Mouse (Mus musculus) megakaryocyte progenitor cell, adult 5-6 weeks (primary cell): ENCODE measurements around the gene Otud7a. TPM values are rescaled to one million over a fixed set of nuclear protein-coding genes. Genes with fewer than 3 reads are reported as not detected.
"Not testable (repeated sequence)": the region's sequence is repeated elsewhere in the genome, so short reads cannot be mapped to it uniquely, and the experiment has no call there.

Experiments
- ATAC-seq: replicated peaks from 2 replicates; pipeline ENCODE4 v1.8.0; 2016; ENCODE audit warnings: mild to moderate bottlenecking, moderate TSS enrichment, inconsistent platforms; ENCODE audit not compliant: poor library complexity
- total RNA-seq, 2 experiments: library from RNA; stranded (forward) in 1 of 2; stranded (reverse) in 1 of 2; fragments of 157-497, 149-512 nt in 1 of 2; fragments of 200-1000 nt in 1 of 2; gene quantifications; 2 replicates each; pipeline versions ENCODE4 v1.2.3 to v1.2.4; 2015 to 2017

Otud7a gene
- total RNA-seq, 2 experiments from 2014 or later, result not detected

DNA sequence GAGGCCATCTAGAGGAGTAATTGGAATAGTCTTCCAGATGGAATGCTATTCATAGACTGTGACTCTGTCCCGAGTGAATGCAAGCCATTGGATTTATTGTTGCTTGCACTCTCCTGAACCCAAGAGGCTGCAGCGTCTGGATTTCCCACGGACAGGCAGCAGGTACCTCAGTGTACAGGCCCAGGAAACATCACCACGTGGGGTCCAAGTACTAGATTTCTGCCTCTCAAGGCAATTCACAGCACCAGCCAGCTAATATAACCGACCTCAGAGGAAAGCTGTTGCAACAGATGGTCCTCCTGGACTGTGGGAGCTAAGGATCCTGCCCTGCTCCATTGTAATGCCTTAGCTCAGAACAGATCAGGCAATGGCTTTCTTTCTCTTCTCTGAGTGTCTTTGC, 111.8 kb downstream of the Otud7a start:
- no peak for ATAC-seq

- ATAC-seq, result no peak
Measured at GRCm38 (mm10) chr7:63558918-63559317, 114.4 kb downstream of the Otud7a start.

GRCm38 (mm10) chr7:63559679-63560078, 115.1 kb downstream of the Otud7a start:
- ATAC-seq, result no peak

DNA sequence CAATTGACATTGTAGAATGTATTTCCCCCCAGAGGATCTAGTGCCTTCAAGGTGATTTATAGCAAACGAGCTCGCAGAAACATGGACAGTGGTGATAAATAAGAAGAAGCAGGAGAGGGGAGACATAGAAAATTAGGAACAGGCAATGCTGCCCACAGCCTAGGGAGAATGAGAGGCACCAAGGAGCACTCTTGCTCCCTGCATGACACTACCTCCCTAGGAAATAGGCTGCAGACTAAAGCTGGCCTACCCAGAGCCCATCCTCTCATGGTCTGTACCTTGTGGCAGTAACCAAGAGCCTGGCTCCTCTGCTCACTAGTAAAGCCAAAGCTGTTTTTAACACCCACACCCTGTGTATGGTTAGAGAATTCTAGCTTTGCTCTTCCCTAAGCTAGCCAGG, 138.8 kb downstream of the Otud7a start:
- ATAC-seq, result no peak

GRCm38 (mm10) chr7:63586184-63586870, 141.8 kb downstream of the Otud7a start:
- no peak for ATAC-seq

DNA sequence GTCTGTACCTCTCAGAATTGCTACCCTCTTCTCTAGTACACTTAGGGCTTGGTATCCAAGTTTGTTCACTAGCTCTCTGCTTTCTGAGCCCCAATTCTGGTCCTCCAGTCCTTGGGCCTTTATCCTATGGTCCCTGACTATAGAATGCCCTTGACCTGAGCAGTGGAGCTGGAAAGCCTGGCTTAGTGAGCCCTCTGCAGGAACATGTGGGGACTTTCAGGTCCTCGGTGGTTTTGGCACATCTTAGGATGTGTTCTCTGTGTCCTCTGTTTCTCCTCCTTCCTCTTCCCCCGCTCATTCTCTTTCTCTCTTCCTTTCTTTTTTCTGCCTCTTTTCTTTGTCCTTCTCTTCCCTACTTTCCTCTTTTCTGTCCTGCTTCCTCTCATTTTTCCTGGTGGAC, 145.8 kb downstream of the Otud7a start:
- ATAC-seq, result no peak

GRCm38 (mm10) chr7:63591322-63591721, 146.8 kb downstream of the Otud7a start:
- no peak for ATAC-seq

DNA sequence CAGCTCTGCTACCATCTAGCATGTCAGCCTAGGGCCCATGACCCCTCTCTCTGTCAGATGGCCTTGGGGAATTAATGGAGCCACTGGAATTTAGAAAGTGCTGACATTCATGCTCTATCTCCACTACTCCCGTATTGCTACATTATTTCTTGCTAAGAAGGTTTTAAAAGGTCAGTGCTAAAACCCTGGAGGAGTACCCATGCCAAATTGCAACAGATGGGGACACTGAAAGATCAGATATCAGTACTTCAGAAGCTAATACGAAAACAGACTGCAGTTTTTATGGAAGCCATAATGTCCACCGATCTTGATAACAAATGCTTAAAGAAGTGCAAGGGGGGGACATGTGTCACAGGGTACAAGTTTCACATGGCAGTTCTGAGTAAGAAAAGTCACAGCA, 147.5 kb downstream of the Otud7a start:
- ATAC-seq, result no peak

DNA sequence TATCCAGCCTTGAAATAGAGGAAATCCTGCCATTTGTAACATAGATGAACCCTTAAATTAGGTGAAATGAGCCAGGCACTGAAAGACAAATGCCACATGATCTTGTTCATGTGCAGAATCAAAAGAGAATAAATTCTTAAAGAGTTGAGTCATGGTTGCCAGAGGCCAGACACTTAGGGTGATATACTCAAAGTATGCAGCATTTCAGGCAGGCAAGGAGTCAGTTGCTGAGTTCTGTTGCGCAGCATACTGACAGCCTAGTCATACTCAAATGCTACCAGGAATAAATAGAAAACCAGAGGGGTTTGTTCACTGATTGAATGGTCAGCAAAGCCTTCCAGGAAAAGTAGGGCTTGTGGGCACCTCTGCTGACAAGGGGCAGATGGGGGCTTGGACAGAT, 160.3 kb downstream of the Otud7a start:
- no peak for ATAC-seq

DNA sequence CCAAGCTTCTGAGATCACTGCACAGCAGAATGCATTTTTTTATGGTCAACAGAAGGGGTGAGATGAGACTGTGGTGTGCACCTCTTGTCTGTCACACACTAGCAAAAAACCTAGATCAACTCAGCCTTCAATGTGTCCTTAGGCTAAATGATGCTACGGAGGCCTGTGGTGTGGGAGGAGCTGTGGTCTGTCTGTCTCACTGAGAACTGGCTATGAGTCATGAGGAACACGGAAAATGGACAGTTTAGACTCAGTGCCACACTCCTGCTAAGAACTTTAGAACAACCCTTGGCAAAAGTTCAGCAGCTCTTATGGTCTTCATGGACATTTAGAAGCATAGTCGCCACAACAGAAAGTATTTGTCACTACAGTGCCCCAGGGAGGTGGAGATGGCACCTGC, 172.5 kb downstream of the Otud7a start:
- no peak for ATAC-seq

GRCm38 (mm10) chr7:63620776-63621340, 176.3 kb downstream of the Otud7a start:
- no peak for ATAC-seq

DNA sequence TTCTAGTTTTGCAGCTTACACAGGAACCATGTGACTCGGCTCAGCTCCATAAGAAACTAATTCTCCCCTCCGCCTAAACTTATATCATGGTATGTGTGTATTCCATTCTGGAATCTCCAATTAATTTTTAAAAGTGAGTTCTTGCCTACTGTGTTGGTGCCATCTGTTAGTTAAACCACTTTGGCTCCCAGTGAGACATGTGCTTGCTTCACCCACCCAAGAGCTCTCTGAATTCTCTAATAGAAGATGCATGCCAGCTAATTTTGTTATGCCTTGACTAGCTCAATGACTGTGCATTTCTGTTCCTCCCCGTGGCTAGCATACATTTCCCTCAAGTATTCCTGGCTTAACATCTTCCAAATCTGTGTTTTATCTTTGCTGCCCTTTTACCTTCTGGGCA, 193.1 kb downstream of the Otud7a start:
- no peak for ATAC-seq

DNA sequence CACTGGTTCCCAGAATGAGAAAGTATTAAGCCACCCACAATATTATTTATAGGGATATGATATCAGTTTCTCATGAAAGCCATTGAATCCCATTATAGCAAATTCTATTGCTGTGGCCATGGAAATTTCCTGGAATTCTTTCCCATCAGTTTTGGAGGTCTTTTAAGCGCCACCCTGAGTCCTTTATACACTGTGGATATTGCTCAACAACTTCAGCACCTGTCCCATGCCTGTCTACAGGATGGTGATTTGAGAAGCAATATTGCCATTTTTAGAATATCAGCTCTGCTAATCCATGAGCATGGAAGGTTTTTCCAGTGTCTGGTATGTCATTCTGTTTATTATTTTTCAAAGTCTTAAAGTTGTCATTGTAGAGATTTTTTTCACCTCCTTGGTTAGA, 199.5 kb downstream of the Otud7a start:
- ATAC-seq, result no peak

- no peak for ATAC-seq
Measured at GRCm38 (mm10) chr7:63647136-63647535, 202.6 kb downstream of the Otud7a start.

GRCm38 (mm10) chr7:63660261-63660660, 215.7 kb downstream of the Otud7a start:
- no peak for ATAC-seq

- ATAC-seq, result no peak
Measured at GRCm38 (mm10) chr7:63662757-63663156, 218.2 kb downstream of the Otud7a start.

DNA sequence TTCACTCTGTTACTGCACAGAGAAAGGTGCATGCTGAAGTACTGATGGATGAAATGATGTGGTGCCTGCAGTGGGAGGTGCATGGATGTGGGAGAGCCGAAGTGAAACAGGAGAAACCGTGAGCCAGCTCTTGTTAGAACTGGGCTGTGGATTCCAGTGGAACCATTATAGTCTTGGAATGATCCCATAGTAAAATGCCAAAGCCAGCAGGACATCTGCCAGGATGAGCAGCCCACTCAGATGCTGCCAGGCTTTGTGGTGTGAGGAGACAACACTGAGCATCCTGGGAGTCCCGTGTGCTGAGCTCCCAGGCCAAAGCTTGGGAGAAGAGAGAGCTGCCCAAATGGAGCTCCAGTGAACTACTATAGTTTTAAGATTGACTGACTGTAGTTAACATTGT, 220.9 kb downstream of the Otud7a start:
- no peak for ATAC-seq

- no peak for ATAC-seq
Measured at GRCm38 (mm10) chr7:63667986-63668741, 223.6 kb downstream of the Otud7a start.

- ATAC-seq, result no peak
Measured at GRCm38 (mm10) chr7:63668951-63669350, 224.4 kb downstream of the Otud7a start.

DNA sequence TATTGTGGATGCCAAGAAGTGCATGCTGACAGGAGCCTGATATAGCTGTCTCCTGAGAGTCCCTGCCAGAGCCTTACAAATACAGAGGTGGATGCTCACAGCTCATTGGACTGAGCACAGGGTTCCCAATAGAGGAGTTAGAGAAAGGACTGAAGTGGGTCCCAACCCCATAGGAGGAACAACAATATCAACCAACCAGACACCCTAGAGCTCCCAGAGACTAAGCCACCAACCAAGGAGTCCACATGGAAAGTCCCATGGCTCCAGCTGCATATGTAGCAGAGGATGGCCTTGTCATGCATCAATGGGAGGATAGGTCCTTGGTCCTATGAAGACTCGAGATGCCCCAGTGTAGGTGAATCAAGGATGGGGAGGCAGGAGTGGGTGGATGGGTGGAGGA, 226.4 kb downstream of the Otud7a start:
- ATAC-seq, result not testable (repeated sequence)

DNA sequence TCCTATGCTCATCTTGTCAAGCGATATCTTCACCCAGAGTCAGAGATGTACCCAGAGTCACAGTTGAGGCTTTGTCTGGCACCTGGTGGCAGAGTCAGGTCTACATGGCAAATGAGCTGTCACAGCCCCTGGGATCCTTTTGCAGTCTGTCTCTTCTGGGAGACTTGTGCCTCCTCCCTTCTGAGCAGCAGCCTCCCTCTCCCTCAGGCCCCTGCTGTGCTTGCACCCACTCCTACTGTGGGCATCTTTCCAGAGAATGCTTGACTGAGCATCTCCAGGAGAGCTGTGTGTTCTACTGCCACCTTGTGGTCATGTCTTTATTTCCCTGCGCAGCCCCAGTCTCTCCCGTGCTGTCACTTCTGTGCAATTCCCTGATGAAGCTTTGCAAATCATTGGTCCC, 227.4 kb downstream of the Otud7a start:
- ATAC-seq, result peak; percentile 78

DNA sequence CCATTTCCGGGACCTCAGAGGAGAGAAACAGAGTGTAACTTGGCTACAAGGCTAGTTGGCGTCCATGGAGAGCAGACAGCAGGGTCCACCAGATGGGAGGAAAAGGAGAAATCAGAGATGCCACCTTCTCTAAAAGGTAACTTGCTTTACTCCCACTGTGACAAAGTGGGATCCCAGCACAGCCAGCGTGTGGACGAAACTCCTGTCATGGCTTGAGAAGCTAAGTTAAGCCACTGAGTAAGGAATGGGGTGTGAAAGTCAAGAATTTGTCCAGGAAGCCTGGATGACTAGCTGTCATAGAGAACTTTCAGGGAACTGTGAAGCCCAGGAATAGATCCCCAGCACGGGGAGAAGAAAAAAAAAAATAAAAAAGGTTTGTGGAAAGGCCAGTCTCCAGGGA, 232.1 kb downstream of the Otud7a start:
- ATAC-seq, result no peak
